Mouse (Mus musculus): ENCODE measurements at regions not wholly inside any gene's neighbourhood (a gene's known extent, or its start where the extent isn't known, plus 50 kb on each side); places are given as distances from the start of the nearest gene placed in this dataset.

DNA sequence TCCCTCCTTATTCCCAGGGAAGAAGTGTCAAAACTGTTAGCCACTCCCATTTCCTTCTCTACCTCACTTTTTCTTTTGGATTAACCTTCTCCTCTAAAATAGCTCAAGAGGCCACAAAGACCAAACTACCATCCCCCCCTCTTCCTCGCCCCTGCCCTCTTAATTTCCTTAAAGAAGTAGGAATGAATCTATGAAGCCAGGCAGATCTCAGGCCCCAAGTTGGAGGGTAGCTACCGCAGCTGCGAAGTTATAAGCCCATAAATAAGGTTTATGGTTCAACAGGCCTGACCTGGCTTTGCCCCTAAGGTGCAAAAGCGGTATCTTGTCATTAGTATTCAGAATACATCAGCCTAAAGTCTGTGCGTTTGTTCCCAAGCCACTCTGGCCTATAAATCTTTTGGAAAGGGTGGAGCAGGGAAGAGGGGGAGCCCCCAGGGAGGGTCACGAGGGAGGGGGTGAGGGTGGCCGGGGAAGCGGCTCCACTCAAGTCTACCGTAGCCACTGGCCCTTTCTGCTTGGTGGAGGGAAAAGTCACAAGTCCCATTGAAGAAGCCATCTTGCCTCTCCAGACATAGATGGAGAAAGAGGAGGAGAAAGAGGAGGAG is 103.4 kb downstream of the Sox9 start:
- no peak for TF ChIP-seq CTCF (IDR thresholded peaks at IDR 0.05; ENCODE audit: borderline replicate concordance, insufficient read depth, low read length)
- no peak for TF ChIP-seq POLR2A (IDR thresholded peaks at IDR 0.05; ENCODE audit: low read depth, low read length)
- Histone ChIP-seq H3K4me1 (ENCODE audit: control insufficient read depth, insufficient read depth, low read length) (no peaks in the 10 kb centered on the region), H3K27ac (ENCODE audit: insufficient read depth, low read length) (no peak overlapping the region), H3K4me3 (ENCODE audit: insufficient read depth, low read length) (no peak overlapping the region)

- Histone ChIP-seq H3K27ac (ENCODE audit: insufficient read depth, low read length) (no peak overlapping the region), H3K4me3 (ENCODE audit: insufficient read depth, low read length) (no peak overlapping the region)
Measured at GRCm38 (mm10) chr11:112886139-112886538, 104.1 kb downstream of the Sox9 start.

DNA sequence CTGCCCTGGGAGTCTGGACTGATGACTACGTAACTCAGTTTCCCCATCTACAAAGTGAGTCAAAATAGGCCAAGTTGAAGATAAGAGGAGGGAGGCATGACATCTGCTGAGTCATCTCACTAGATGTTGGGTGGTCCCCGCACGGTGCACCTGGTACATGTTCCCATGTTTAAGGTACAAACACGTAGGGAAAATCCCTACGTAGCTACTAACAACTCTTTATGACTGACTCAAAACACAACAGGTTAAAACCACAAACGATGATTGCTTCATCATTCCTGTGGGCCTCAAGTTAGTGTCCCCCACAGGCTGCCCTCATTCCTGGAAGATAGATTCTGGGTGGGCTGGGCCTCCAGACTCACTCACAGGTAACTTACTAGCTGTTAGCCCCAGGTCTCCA is 107.7 kb downstream of the Sox9 start:
- Histone ChIP-seq H3K27ac (ENCODE audit: insufficient read depth, low read length) (no peak overlapping the region), H3K4me1 (ENCODE audit: control insufficient read depth, insufficient read depth, low read length) (no peaks in the 10 kb centered on the region), H3K4me3 (ENCODE audit: insufficient read depth, low read length) (no peak overlapping the region)
- no peak for TF ChIP-seq POLR2A (IDR thresholded peaks at IDR 0.05; ENCODE audit: low read depth, low read length)
- TF ChIP-seq CTCF (IDR thresholded peaks at IDR 0.05; ENCODE audit: borderline replicate concordance, insufficient read depth, low read length): no peak

More at GRCm38 (mm10) chr11:112886139-112886538, 104.1 kb downstream of the Sox9 start:
- TF ChIP-seq CTCF (IDR thresholded peaks at IDR 0.05; ENCODE audit: borderline replicate concordance, insufficient read depth, low read length) (no peak), POLR2A (IDR thresholded peaks at IDR 0.05; ENCODE audit: low read depth, low read length) (no peak)
- no peaks in the 10 kb centered on the region for H3K4me1 ChIP-seq (ENCODE audit: control insufficient read depth, insufficient read depth, low read length)

- no peak for TF ChIP-seq CTCF (IDR thresholded peaks at IDR 0.05; ENCODE audit: borderline replicate concordance, insufficient read depth, low read length)
- no peak for TF ChIP-seq POLR2A (IDR thresholded peaks at IDR 0.05; ENCODE audit: low read depth, low read length)
- no peak overlapping the region for H3K27ac ChIP-seq (ENCODE audit: insufficient read depth, low read length)
- H3K4me1 ChIP-seq (ENCODE audit: control insufficient read depth, insufficient read depth, low read length): no peaks in the 10 kb centered on the region
- no peak overlapping the region for H3K4me3 ChIP-seq (ENCODE audit: insufficient read depth, low read length)
Measured at GRCm38 (mm10) chr11:112897597-112897996, 115.6 kb downstream of the Sox9 start.

DNA sequence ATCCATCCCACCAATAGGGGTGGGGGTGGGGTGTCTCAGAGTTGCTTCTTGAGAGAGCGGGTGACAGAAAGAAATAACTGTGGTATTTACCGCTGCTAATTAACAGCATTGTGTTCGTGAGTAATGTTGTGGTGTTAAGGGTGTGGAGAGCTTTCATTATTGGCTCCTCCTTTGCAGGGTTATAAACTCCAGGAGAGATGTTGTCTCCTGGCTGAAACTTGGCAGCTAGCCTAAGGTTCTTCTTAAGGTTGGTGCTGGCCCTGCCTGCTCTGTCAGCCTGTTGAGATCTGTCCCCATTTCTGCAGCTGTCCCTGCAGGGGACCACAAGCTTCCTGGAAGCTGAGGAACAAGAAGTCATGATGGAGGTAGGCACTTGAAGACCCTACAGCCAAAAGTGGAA is 120.6 kb downstream of the Sox9 start:
- no peak overlapping the region for H3K4me3 ChIP-seq (ENCODE audit: insufficient read depth, low read length)
- no peak for TF ChIP-seq CTCF (IDR thresholded peaks at IDR 0.05; ENCODE audit: borderline replicate concordance, insufficient read depth, low read length)
- no peak for TF ChIP-seq POLR2A (IDR thresholded peaks at IDR 0.05; ENCODE audit: low read depth, low read length)

GRCm38 (mm10) chr11:112910309-112910708 is 128.3 kb downstream of the Sox9 start:
- H3K27ac ChIP-seq (ENCODE audit: insufficient read depth, low read length): no peak overlapping the region
- no peaks in the 10 kb centered on the region for H3K4me1 ChIP-seq (ENCODE audit: control insufficient read depth, insufficient read depth, low read length)
- no peak overlapping the region for H3K4me3 ChIP-seq (ENCODE audit: insufficient read depth, low read length)
- no peak for TF ChIP-seq CTCF (IDR thresholded peaks at IDR 0.05; ENCODE audit: borderline replicate concordance, insufficient read depth, low read length)
- TF ChIP-seq POLR2A (IDR thresholded peaks at IDR 0.05; ENCODE audit: low read depth, low read length): no peak

More for the DNA sequence above, 120.6 kb downstream of the Sox9 start:
- no peak overlapping the region for H3K27ac ChIP-seq (ENCODE audit: insufficient read depth, low read length)
- no peaks in the 10 kb centered on the region for H3K4me1 ChIP-seq (ENCODE audit: control insufficient read depth, insufficient read depth, low read length)

- Histone ChIP-seq H3K27ac (ENCODE audit: insufficient read depth, low read length) (no peak overlapping the region), H3K4me3 (ENCODE audit: insufficient read depth, low read length) (no peak overlapping the region), H3K4me1 (ENCODE audit: control insufficient read depth, insufficient read depth, low read length) (no peaks in the 10 kb centered on the region)
- no peak for TF ChIP-seq CTCF (IDR thresholded peaks at IDR 0.05; ENCODE audit: borderline replicate concordance, insufficient read depth, low read length)
- no peak for TF ChIP-seq POLR2A (IDR thresholded peaks at IDR 0.05; ENCODE audit: low read depth, low read length)
Measured at GRCm38 (mm10) chr11:112912875-112913274, 130.9 kb downstream of the Sox9 start.

GRCm38 (mm10) chr11:112916923-112917322 is 134.9 kb downstream of the Sox9 start:
- Histone ChIP-seq H3K27ac (ENCODE audit: insufficient read depth, low read length) (no peak overlapping the region), H3K4me3 (ENCODE audit: insufficient read depth, low read length) (no peak overlapping the region), H3K4me1 (ENCODE audit: control insufficient read depth, insufficient read depth, low read length) (0 out of 2 replicates have a peak, but pooled peaks cover 6% of the 10 kb centered on the region)
- TF ChIP-seq POLR2A (IDR thresholded peaks at IDR 0.05; ENCODE audit: low read depth, low read length) (no peak), CTCF (IDR thresholded peaks at IDR 0.05; ENCODE audit: borderline replicate concordance, insufficient read depth, low read length) (no peak)

DNA sequence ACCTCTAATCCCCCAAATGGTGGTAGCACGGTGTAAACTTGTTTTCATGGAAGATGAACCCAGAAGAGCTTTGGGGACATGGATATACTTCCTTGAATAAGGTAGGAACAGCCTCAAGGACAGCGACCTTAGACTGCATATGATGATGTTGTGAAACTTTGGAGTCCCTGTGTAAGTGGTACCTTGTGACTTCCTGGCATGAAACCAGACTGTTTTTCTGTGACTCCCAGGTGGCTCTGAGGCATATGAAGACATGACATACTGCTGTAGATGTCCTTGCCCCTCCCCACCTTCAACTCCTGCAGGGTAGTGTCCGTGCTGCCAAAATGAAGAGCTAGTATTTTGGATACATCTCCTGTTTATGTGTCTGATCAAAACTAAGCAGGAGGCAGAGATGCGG is 138.1 kb downstream of the Sox9 start:
- no peak for TF ChIP-seq CTCF (IDR thresholded peaks at IDR 0.05; ENCODE audit: borderline replicate concordance, insufficient read depth, low read length)
- no peak for TF ChIP-seq POLR2A (IDR thresholded peaks at IDR 0.05; ENCODE audit: low read depth, low read length)

DNA sequence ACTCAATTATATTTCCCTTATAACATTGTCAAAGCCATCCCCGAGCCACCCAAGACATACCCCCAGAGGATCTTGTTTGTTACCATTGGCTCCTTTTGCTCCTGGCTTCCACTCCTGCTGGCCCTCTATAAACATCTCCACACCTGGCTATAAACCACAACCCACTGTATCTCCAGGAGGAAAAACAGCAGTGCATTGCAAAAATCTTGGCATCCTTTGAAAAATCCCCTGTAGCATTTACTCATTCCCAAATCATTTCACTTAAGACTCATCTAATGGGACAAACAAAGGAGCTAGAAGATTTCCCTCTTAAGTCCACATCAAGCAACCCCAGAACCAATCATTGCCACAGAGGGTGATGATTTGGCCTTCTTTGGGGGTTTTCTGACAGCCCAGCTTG is 142.6 kb downstream of the Sox9 start:
- H3K4me1 ChIP-seq (ENCODE audit: control insufficient read depth, insufficient read depth, low read length): 0 out of 2 replicates have a peak, but pooled peaks cover 6% of the 10 kb centered on the region
- no peak overlapping the region for H3K4me3 ChIP-seq (ENCODE audit: insufficient read depth, low read length)
- no peak overlapping the region for H3K27ac ChIP-seq (ENCODE audit: insufficient read depth, low read length)
- TF ChIP-seq CTCF (IDR thresholded peaks at IDR 0.05; ENCODE audit: borderline replicate concordance, insufficient read depth, low read length) (no peak), POLR2A (IDR thresholded peaks at IDR 0.05; ENCODE audit: low read depth, low read length) (no peak)

More for the DNA sequence above, 138.1 kb downstream of the Sox9 start:
- no peak overlapping the region for H3K4me3 ChIP-seq (ENCODE audit: insufficient read depth, low read length)
- 0 out of 2 replicates have a peak, but pooled peaks cover 6% of the 10 kb centered on the region for H3K4me1 ChIP-seq (ENCODE audit: control insufficient read depth, insufficient read depth, low read length)
- no peak overlapping the region for H3K27ac ChIP-seq (ENCODE audit: insufficient read depth, low read length)

All from embryonic fibroblast, embryonic 13.5 days (primary cell).